Mouse (Mus musculus) T-helper 17 cell (primary cell): ENCODE data around the gene Olfr1249.
"Not testable (repeated sequence)": the region's sequence is repeated elsewhere in the genome, so short reads cannot be mapped to it uniquely, and the experiment has no call there.

ENCODE experiments used
- in situ Hi-C, 2 experiments: fragments of 300-600 bp; cut with MboI, MseI; formaldehyde crosslinking; loops; 1 replicate in 1 of 2; 2 replicates in 1 of 2; pipeline ENCODE4 v1.15.1; 2025; ENCODE audit warnings: high pct_unique_total_duplicates in 2 of 2

Olfr1249 gene

GRCm38 (mm10) chr2:89634883-89635282, at the start of gene Olfr1249:
Gene Olfr1249 (minus strand): TSS chr2:89634983.
- in situ Hi-C loops, result no loop called here

- in situ Hi-C loops, result no loop called here
Observed at GRCm38 (mm10) chr2:89671836-89672235, 37.1 kb upstream of the Olfr1249 start, which contains the start of gene Olfr1251. Gene Olfr1251 (minus strand): TSS chr2:89671936.

- in situ Hi-C loops, result no loop called here
Observed at GRCm38 (mm10) chr2:89661367-89661766, 26.6 kb upstream of the Olfr1249 start, which contains the start of gene Olfr1250. Gene Olfr1250 (minus strand): TSS chr2:89661467.

GRCm38 (mm10) chr2:89618145-89618544, 16.6 kb downstream of the Olfr1249 start, which contains the start of gene Olfr1248:
Gene Olfr1248 (minus strand): TSS chr2:89618245.
- in situ Hi-C loops, result not testable (repeated sequence)

- in situ Hi-C loops, result no loop called here
Observed at GRCm38 (mm10) chr2:89614030-89614429, 20.8 kb downstream of the Olfr1249 start, which contains the start of gene Olfr1247. Gene Olfr1247 (minus strand): TSS chr2:89614130.

GRCm38 (mm10) chr2:89593057-89593456, 41.7 kb downstream of the Olfr1249 start, which contains the start of gene Olfr1246:
Gene Olfr1246 (minus strand): TSS chr2:89593157.
- in situ Hi-C loops, result no loop called here
